Mouse (Mus musculus): ENCODE data around the gene Cfi.

GRCm38 (mm10) chr3:129903866-129904265 lies 68.2 kb downstream of the Cfi start:
- no peak for TF ChIP-seq CTCF (conservative IDR thresholded peaks at IDR 0.05; ENCODE audit: low read length)
- no peak for TF ChIP-seq POU5F1 (IDR thresholded peaks at IDR 0.05; ENCODE audit: borderline replicate concordance, low read length)

Measured in E14TG2a.4 (cell line).